Mouse (Mus musculus): Measurements from ENCODE around the gene Mrpl14.

Mrpl14 gene

GRCm38 (mm10) chr17:45686716-45687115 is 594 bp downstream of the Mrpl14 start, which contains the start of gene Tmem63b:
Gene Tmem63b, minus strand, starts transcription at chr17:45686905.
- in situ Hi-C loops (cut with MboI, MseI), result no loop called here

DNA sequence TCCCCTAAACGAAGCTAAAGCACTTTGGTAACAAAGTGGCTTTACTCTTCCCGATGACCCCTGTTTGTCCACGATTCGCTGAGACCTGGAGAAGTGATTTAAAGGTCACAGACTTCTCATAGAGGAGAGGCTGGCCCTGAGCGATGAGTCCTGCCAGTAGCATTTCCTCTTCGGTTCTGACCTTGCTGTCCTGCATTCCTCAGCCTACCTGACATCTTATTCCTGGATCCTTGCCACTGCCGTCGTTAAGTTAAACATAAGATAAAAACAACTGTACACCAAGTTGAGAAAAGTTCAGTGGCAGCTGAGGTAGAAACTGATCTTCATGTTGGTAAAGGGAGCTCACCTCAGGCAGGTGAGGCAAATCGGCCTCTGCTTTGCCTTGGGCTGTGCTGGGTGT is 3.0 kb downstream of the Mrpl14 start:
- in situ Hi-C loops (cut with MboI, MseI), result no loop called here

DNA sequence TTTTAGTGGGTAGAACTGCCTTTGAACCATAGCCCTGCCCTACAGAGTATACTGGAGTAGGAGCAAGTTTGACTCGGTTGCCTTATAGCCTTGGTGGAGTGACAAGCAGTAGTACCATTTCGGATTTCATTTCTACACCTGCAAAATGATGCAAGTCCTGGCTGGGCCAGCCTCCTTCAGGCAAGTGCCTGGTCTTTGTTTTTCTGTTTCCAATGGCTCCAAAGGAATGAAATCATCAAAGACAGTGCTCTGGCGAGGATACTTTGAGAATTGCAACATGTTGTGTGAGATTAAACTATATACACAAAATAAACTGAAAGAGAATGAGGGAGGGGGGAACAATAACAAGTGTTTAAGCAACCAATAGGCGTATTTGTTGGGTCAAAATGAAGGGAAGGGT is 3.9 kb downstream of the Mrpl14 start:
- in situ Hi-C loops (cut with MboI, MseI), result no loop called here

- in situ Hi-C loops (cut with MboI, MseI), result no loop called here
Observed at GRCm38 (mm10) chr17:45692159-45692558, 6.0 kb downstream of the Mrpl14 start.

DNA sequence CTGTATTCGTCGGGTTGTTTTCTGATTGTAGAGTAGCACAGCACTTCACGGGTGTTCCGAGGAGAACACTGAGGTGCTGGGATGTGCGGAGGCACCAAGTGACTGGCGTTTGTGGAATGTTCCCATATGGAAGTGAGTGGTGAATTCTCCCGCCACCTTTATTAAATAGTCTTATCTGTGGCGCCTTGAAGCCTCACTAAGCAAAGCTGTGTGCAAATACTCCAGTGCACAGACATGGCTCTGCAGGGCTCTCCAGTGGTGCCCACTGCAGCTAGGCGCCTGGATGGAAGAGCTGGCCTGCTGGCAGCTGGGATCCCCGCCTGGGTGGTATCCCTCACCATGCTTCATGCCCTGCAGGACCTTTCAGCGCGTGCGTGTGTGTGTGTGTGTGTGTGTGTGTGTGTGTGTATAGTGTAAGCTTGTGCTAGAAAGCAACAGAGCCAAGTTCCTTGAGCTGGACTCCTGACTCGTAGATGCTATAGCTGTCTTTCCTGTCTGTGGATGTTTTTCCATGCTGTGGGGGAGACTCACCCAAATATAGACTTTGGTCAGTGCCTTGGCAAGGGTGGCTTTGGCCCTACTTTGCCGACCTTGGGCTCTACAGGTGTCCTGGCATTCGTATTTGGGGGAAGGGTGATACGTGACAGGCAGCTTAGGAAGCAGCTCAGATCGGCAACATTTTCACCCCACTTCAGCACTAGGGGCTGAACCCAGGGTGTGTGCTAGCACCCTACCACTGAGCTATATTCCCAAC is 7.9 kb downstream of the Mrpl14 start:
- in situ Hi-C loops (cut with MboI, MseI), result no loop called here

DNA sequence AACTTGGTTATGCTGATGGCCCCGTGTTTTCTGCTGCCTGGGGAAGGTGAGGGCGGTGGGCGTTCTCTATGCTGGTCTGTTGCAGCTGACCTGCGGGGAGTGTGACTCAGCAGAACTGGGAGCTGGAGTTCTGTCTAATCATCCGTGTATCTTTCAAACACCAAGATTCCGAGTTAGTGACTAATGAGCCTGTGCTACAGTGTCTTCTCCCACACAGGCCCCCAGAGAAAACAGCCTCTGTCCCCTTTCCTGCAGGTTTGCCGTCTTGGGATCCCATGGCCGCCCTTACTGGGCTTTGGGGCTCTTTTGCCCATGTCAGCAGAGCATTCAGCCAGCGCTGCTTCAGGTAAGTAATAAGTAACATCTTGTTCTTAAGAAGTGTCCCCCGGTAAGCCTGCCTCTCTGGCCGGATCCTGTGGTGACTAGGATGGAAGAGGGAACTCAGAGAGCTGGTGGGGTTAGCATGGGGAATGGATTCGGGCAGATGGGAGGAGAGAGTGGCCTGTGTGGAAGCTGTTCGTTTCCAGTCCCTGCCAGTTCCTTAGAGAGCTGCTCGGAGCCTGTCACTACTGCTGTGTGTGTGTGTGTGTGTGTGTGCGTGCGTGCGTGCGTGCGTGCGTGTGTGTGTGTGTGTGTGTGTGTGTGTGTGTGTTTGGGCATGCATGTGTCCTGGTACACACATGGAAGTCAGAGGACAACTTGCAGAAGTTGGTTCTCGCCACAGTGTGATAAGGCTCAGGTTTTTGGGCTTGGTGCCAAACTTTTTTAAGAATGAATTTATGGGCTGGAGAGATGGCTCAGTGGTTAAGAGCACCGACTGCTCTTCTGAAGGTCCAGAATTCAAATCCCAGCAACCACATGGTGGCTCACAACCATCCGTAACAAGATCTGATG is 9.4 kb downstream of the Mrpl14 start:
- in situ Hi-C loops (cut with MboI, MseI), result no loop called here

DNA sequence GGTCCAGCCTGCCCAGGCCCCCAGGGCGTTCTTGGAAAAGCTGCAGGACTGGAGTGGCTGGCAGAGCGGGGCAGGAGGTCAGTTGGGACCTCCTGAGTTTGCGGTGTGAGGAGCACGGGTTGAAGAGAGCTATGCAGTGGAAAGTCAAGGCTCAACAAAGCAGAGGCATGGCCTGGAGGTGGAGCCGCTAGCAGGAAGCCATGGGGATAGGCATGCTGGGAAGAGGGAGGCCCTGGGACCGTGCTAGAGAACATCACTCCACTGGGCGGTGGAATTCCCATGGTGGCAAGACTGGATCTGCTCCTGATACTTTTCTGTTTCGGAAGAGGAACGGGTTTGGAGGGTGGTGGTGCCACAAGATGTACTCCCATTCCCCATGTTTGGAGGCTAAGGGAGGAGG is 10.9 kb downstream of the Mrpl14 start:
- in situ Hi-C loops (cut with MboI, MseI), result no loop called here

GRCm38 (mm10) chr17:45698368-45698767 is 12.2 kb downstream of the Mrpl14 start:
- in situ Hi-C loops (cut with MboI, MseI), result no loop called here

DNA sequence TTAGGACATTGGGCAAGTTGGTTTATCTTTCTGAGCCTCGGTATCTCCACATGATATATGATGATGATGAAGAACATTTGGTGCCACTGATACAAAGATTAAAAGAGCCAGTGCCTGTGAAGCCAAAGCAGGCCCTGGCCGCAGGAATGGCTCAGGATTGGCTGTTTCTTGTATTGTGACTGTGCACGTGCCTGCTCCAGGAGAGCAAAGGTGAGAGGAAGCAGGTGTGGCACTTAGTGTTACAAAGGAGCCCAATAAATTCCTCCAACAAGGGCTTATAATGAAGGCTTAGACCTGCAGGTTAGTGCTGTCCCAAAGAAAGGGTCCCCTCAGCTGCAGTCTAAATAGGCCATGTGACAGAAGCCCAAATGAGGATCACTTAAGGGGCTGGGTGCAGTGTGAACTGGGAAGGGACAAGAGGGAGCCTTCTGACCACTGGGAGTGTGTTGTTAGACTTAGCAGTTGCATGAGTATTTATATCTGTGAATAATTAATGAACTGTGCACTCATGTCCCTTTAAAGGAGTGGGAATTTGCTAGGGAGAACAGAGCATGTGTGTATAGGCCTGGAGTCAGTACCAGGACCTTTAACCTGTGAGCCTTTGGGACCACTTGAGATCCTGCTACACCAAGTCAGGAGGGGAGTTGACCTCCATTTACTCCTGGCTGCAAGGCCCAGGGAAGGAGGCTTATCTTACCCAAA is 13.1 kb downstream of the Mrpl14 start:
- in situ Hi-C loops (cut with MboI, MseI), result no loop called here

GRCm38 (mm10) chr17:45700496-45701235 is 14.5 kb downstream of the Mrpl14 start:
- in situ Hi-C loops (cut with MboI, MseI), result no loop called here

- in situ Hi-C loops (cut with MboI, MseI), result no loop called here
Observed at GRCm38 (mm10) chr17:45701236-45701591, 15.1 kb downstream of the Mrpl14 start.

GRCm38 (mm10) chr17:45702254-45702653 is 16.1 kb downstream of the Mrpl14 start:
- in situ Hi-C loops (cut with MboI, MseI), result no loop called here

- in situ Hi-C loops (cut with MboI, MseI), result no loop called here
Observed at GRCm38 (mm10) chr17:45703187-45703586, 17.1 kb downstream of the Mrpl14 start.

GRCm38 (mm10) chr17:45706796-45707195 is 20.7 kb downstream of the Mrpl14 start:
- in situ Hi-C loops (cut with MboI, MseI), result no loop called here

GRCm38 (mm10) chr17:45707376-45707775 is 21.3 kb downstream of the Mrpl14 start:
- in situ Hi-C loops (cut with MboI, MseI), result no loop called here

DNA sequence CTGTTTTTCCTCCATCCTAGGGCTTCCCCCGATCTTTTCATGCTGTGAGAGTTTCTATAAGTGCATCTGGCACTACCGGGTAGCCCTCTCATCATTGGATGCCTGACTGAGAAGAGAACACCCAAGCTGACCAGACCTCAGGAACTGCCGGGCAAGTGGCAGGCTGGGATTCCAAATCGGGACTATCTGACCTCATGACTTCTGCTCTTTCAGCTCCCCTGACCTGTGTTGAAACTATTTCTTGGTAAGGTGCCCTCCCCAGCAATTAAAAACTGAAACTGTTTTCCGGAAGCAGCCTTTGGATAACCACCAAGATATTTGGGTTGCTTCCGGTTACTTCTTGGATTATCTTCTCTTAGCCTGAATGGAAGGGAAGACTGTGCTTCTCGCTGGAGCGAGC is 22.1 kb downstream of the Mrpl14 start:
- in situ Hi-C loops (cut with MboI, MseI), result no loop called here

GRCm38 (mm10) chr17:45709829-45710228 is 23.7 kb downstream of the Mrpl14 start:
- in situ Hi-C loops (cut with MboI, MseI), result no loop called here

DNA sequence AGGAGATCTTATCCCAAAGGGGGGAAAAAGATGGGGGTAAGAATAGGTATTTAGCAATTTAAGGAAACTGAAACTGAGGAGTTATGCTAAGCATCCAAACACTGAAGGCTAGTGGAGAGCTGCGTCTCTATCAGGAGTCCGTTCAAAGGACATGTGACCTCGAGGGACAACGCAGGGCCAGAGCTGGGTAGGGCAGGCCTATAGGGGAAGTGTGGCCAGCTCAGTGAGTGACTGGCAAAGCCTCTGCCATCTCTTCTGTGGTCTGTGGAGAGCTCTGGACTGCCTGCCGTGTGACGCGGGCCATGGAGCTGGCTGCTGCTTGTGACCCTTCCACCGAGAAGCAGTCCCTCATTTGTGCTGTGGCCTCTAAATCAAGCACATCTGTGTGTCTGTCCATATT is 24.3 kb downstream of the Mrpl14 start:
- in situ Hi-C loops (cut with MboI, MseI), result no loop called here

GRCm38 (mm10) chr17:45711525-45711924 is 25.4 kb downstream of the Mrpl14 start:
- in situ Hi-C loops (cut with MboI, MseI), result no loop called here

DNA sequence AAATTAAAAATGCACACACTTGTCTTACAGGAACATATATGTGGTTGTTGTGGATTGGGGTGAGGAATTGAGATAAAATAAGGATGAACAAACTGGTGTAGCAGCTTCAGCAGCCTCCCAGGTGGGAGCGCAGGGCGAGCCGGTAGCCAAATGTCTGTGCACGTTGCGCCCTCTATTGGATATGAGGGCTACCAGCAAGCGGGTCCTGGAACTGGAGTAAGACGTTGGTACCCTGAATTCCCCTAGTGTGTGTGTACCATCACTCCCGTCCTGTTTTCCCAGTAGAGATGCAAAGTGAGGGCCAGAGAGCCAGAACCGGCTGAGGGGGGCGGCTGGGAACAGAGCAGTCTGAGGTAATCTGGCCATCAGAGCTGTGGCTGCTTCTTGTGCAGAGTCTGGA is 32.2 kb downstream of the Mrpl14 start:
- in situ Hi-C loops (cut with MboI, MseI), result no loop called here

DNA sequence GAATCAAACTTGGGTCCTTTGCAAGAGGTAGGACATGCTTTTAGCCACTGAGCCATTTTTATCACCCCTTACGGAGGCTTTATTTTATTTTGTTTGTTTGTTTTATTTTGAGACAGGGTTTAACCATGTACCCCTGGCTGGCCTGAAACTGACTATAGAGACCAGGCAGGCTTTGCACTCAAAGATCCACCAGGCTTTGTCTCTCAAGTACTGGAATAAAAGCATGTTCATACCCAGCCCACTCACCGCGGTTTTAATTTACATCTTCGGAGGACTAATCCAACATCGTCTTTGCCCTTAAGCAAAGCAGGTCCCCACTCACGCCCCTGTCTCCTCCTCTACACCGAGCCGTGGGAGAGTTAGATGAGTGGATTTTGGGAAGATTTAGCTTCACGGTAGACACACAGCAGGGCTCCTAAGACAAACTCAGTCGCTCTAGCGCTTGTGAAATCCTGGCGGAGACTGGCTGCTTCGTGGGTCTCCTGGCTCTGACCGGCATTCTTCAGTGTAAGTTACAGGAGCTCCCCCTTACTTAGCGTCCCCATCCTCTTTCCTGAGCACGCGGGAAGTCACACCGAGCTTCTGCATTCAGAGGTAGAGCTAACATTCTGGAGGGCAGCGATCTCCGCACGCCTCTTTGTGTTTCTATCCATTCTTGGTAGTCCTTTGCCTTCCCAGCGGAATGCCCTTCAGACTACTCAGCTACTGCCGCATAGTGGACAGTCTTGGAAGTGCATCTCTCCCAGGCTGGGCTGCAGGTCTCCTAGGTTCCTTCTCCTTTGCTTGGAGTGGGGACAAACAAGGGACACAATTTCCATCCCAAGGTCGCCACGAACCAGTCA is 37.8 kb downstream of the Mrpl14 start:
- in situ Hi-C loops (cut with MboI, MseI), result loop anchor here (5.0 kb wide), 1 partner anchor 52 kb away; no protein-coding TSS in a partner anchor

All from T-helper 1 cell (primary cell).